Mouse (Mus musculus) thymus, postnatal 10 days (tissue): Measurements from ENCODE around the gene Gm11559.
"Not testable (repeated sequence)": the region's sequence is repeated elsewhere in the genome, so short reads cannot be mapped to it uniquely, and the experiment has no call there.

ENCODE experiments used
- DNase-seq, 2 experiments: peaks; one replicate each; pipeline ENCODE4 v3.0.0; 2021; ENCODE audit warnings: low spot score in 2 of 2

Gene Gm11559

DNA sequence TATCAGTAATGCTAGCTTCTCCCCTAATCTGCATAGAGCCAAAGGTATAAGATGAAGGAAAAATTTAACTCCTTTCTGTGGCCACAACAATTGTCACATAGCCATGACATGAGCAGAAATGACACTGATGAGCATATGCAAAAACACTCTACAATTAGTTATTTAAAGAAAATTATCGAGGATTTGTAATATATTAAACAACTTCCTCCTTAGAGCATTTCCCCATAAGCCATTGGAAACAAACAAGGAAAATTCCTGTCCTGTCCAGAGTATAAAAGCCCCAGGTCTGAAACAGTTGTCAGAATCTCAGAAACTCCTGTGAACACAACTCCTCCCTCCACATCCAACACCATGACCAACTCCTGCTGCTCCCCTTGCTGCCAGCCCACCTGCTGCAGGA is at the start of gene Gm11559:
TSS of gene Gm11559 (plus strand) at position 301 of the 400 bp plus-strand sequence.
- DNase-seq, result not testable (repeated sequence)

DNA sequence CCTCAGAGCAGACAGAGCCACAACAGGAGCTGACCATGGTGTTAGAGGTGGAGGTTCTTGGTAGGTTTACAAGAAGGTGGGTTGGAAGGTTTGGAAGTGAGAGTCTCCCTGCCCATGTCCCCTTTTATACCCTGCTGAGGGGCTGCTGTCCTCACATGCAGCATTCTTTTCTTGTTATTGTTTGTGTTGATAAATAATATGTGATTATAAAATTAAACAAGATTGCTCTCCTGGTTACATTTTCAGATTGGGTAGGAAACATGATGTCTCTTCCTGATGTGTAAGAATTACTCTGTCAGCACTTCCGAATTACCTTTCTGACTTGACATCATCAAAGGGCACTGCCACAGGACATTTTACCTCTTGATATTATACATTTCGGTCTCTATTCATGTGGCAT is 48.7 kb upstream of the Gm11559 start, which contains the start of gene Gm11564:
TSS of gene Gm11564 (minus strand) at position 101 of the 400 bp plus-strand sequence.
- DNase-seq, result not testable (repeated sequence)

DNA sequence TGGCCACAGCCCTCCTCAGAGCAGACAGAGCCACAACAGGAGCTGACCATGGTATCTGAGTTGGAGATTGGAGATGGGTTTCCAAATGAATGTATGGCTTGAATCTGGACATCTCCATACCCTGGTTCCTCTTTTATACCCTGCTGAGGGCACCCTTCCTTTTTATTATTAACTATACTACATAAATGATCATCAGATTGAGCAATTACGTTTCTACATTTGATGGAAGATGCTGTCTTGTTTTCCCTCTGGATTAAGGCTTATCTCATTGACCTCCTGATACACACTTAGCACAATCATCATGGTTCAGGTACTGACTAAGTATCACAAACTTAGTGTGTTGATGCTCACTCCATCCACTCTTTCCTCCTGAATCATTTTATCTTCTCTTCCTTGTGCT is 26.3 kb upstream of the Gm11559 start, which contains the start of gene 2300003K06Rik:
TSS of gene 2300003K06Rik (minus strand) at position 101 of the 400 bp plus-strand sequence.
- no peak for DNase-seq

DNA sequence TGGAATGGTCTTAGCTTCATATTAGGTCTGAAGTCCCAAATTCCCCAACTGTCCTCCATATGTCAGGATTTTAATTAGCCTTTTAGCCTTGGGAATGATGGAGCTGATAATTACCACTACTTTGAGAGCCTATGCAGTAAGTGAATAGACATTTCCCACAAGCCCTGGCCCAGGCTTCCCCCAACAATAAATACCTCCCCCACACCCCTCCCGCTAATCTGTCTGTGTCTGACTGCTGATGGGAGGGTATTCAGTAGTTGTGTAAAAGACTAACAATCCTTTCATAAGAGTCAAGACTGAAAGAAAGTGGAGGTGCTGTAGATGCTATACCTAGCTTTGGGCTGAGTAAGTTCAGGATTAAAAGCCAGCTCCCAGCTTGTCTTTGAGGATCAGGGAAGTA is 22.1 kb upstream of the Gm11559 start:
- no peak for DNase-seq

DNA sequence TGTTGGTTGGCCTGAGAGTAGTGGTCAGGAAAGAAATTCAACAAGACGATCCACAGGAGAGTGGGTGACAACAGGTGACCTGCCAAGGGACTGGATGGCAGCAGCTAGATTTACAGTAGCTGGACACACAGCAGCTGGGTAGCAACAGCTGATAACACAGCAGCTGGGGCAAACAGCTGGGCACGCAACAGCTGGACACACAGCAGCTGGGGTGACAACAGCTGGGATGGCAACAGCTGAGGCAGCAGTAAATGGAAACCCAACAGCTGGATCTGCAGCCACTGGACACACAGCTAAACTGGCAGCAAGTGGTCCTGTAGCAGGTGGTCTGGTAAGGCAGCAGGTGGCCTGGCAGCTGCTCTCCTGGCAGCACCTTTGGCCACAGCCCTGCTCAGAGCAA is 17.5 kb upstream of the Gm11559 start:
- DNase-seq, result no peak

DNA sequence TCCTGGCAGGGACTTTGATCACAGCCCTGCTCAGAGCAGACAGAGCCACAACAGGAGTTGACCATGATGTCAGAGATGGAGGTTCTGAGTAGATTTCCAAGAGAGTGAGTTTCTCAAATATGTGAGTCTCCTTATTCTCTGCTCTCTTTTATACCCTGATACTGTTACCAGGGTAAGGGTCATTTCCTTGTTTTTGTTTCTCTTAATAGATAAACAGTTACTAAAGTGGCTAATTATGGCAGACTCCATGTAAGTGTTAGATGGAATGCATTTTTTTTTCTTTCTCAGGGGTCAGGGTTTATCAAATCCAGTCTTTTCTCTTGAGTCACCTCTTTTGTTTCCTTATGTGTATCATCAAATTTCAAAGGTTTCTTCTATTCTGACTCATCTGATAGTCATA is 12.8 kb upstream of the Gm11559 start, which contains the start of gene Krtap4-16:
TSS of gene Krtap4-16 (minus strand) at position 101 of the 400 bp plus-strand sequence.
- no peak for DNase-seq

DNA sequence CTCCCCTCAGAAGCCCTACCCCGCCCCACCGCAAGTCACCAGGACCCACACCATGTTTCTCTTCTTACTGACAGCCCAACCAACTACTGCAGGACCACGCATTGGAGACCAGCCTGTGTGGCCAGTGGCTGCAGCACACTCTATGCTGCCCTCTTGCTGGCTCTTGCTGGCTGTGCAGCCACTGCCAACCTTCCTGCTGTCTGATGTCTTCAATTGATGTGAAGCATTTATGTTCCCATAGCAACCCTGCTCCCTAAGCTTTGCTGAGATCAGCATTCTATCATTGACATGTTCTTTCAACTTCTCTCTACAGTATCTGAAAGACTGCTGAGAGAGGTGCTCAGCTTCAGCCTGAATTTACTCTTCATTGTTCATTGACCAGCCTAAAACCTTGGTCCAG is 10.2 kb upstream of the Gm11559 start:
- no peak for DNase-seq

DNA sequence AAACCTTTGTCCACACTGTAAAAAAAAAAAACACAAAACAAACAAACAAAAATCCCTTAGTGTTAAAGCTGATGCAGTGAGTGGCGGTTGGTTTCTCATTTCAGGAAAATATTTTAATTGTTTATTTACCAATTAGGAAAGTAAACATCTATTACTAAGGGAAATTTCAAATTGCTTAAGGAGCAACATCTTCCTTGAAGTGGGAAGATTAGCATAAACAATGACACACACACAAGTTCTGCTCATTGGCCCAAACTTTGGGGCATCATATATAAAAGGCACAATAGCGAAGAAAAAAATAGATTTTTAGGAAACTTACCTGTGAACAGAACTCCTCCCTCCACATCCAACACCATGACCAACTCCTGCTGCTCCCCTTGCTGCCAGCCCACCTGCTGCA is 6.7 kb upstream of the Gm11559 start, which contains the start of gene Gm11568:
TSS of gene Gm11568 (plus strand) at position 301 of the 400 bp plus-strand sequence.
- no peak for DNase-seq

DNA sequence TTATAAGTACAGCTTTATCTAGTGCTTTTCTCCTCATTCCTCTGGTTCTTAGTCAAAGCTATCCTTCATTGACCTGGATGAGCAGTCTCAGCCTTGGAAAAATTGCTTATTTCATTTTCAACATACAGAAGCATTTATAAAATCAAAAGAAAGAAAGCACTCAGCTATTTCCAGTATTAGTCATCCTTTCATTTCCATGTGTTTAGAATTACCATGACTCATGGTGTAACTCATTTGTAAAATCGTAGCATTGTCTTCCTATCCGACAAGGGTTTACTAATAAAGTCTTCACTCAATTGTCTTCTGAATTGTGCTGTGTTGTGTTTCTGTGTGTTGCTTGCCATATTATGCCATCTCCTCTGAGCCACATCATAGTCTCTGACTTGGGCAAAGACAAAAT is 5.5 kb upstream of the Gm11559 start:
- DNase-seq, result no peak

DNA sequence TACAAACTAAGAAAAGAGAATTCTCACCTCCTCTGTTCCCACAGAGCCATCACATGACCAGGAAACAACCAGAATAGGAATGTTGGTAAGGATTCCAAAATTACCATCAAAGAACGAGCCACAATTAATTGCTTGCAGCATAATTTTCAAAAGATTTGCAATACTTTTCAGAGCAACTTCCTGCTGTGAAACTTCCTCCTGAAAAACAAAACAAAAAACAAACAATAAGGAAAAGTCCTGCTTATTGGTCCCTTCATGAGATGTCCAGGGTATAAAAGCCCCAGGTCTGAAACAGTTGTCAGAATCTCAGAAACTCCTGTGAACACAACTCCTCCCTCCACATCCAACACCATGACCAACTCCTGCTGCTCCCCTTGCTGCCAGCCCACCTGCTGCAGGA is 8.8 kb downstream of the Gm11559 start, which contains the start of gene Krtap9-1:
TSS of gene Krtap9-1 (plus strand) at position 301 of the 400 bp plus-strand sequence.
- not testable (repeated sequence) for DNase-seq

DNA sequence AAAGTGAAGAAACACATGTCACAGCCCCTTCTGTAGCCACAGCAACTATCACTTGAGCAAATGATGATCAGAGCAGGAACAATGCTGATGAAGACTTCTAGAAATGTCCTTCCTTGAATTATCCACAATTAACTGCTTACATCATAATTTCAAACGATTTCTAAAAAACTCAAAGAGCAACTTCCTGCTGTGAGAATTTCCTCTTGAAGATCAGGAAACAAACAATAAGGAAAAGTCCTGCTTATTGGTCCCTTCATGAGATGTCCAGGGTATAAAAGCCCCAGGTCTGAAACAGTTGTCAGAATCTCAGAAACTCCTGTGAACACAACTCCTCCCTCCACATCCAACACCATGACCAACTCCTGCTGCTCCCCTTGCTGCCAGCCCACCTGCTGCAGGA is 14.6 kb downstream of the Gm11559 start, which contains the start of gene Gm11567:
TSS of gene Gm11567 (plus strand) at position 301 of the 400 bp plus-strand sequence.
- not testable (repeated sequence) for DNase-seq

DNA sequence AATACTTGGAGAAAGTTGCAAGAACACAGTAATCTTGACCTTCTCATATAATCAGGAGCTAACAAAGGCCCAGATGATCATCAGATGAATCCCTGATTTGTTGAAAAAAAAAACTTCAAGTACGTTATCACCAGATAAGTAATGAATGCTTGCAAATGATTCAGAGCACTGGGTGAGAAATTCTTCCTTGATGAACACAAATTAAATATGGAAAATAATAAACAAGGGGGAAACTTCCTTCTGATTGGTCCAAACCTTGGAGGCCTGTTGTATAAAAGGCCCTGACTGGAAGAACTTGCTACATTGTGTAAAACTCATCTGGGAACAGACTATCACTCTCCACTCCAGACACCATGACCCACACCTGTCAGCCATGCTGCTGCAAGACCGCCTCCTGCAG is 43.3 kb downstream of the Gm11559 start, which contains the start of gene Krtap31-1:
TSS of gene Krtap31-1 (plus strand) at position 301 of the 400 bp plus-strand sequence.
- DNase-seq, result no peak

DNA sequence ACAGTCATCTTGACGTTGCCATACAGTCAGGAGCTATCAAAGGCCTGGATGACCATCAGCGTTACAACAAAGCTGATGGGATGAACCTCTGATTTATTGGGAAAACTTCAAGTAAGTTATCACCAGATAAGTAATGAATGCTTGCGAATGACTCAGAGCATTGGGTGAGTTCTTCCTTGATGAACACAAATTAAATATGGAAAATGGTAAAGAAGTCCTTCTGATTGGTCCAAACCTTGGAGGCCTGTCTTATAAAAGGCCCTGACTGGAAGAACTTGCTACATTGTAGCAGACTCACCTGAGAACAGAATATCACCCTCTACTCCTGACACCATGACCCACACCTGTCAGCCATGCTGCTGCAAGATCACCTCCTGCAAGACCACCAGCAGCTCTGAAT is 50.2 kb downstream of the Gm11559 start, which contains the start of gene Gm11565:
TSS of gene Gm11565 (plus strand) at position 301 of the 400 bp plus-strand sequence.
- DNase-seq, result no peak
